Mouse (Mus musculus) intestine, embryonic 14.5 days (tissue): Measurements from ENCODE around the gene Axin1. TPM values are rescaled to one million over a fixed set of nuclear protein-coding genes. Genes with fewer than 3 reads are reported as not detected.

Source experiments
- ATAC-seq: fragments of 200-750 bp; cut with Nextera tagmentation; replicated peaks from 2 replicates; pipeline ENCODE4 v1.8.0; 2017; ENCODE audit warnings: low read depth, moderate number of reproducible peaks, moderate TSS enrichment, moderate library complexity; ENCODE audit not compliant: low FRiP score, low TSS enrichment
- DNase-seq: peaks from one replicate; pipeline ENCODE4 v3.0.0-alpha.2; 2018; ENCODE audit warnings: low spot score
- H3K27ac ChIP-seq: fragments of 300-500 bp; sonication (generic); 2 replicates; pipeline ENCODE4 v1.5.1; 2014; ENCODE audit warnings: low read depth, mild to moderate bottlenecking, control low read depth
- H3K27me3 ChIP-seq: fragments of 300-500 bp; sonication (generic); replicated peaks from 2 replicates; pipeline ENCODE4 v1.6.1; 2014; ENCODE audit warnings: low read length, control low read depth; ENCODE audit not compliant: control insufficient read depth, insufficient read depth
- H3K36me3 ChIP-seq: fragments of 300-500 bp; sonication (generic); 2 replicates; pipeline ENCODE4 v1.6.1; 2014; ENCODE audit warnings: low read length, control low read depth; ENCODE audit not compliant: control insufficient read depth, insufficient read depth
- H3K4me1 ChIP-seq: fragments of 300-500 bp; sonication (generic); replicated peaks from 2 replicates; pipeline ENCODE4 v1.6.1; 2014; ENCODE audit warnings: low read length, control low read depth, mixed read lengths; ENCODE audit not compliant: control insufficient read depth, insufficient read depth
- H3K4me2 ChIP-seq: fragments of 300-500 bp; sonication (generic); 2 replicates; pipeline ENCODE4 v1.6.1; 2014; ENCODE audit warnings: low read length
- H3K4me3 ChIP-seq: fragments of 300-500 bp; sonication (generic); 2 replicates; pipeline ENCODE4 v1.5.1; 2014; ENCODE audit warnings: low read depth, low read length, control low read depth, mixed read lengths
- H3K9ac ChIP-seq: fragments of 300-500 bp; sonication (generic); 2 replicates; pipeline ENCODE4 v1.6.1; 2014; ENCODE audit warnings: mild to moderate bottlenecking, low read length
- H3K9me3 ChIP-seq: fragments of 300-500 bp; sonication (generic); 2 replicates; pipeline ENCODE4 v1.6.1; 2016; ENCODE audit warnings: low read length, control low read depth; ENCODE audit not compliant: control insufficient read depth
- WGBS: fragments of 180-500 bp; shearing (Covaris S2); extraction: QIAGEN DNeasy Blood & Tissue Kit; methylation state at CpG from one replicate; pipeline ENCODE4 v1.1.7; 2014; 5-methylcytosine and 5-hydroxymethylcytosine counted together
- polyA plus RNA-seq: library from polyadenylated mRNA; unstranded; fragments of >200 nt; fragmentation: Nextera tagmentation; extraction: Ambion mirVana; gene quantifications from 2 replicates; pipeline ENCODE4 v1.2.1, GENCODE M21; 2014

Axin1 gene
- polyA plus RNA-seq, 1 experiment from 2014 or later, result 11.5 TPM

DNA sequence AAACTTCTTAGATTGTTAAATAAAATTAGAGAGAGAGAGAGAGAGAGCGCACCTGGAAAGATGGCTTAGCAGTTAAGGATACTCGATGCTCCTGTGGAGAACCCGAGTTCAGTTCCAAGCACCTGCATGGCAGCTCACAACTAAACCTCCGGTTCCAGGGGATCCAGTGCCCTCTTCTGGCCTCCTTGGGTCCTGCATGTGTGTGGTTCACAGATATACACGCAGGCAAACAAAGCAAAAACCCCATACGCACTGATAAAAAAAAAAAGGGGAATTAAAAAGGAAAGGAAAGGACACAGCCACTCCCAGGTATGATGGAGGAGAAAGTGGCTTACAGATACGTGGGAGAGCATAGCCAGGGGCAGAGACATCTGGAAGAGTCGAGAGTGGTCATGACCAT lies 94.4 kb downstream of the Axin1 start:
- no peak overlapping the region for H3K9ac ChIP-seq
- no peak for ATAC-seq
- no peaks in the 10 kb centered on the region for H3K9me3 ChIP-seq
- H3K4me1 ChIP-seq, result 0 out of 2 replicates have a peak, but pooled peaks cover 6% of the 10 kb centered on the region
- H3K4me2 ChIP-seq, result no peak overlapping the region
- no peaks in the 10 kb centered on the region for H3K27me3 ChIP-seq
- WGBS, result 79% methylated on average over 8 of the region's 8 CpGs
- H3K27ac ChIP-seq, result no peak overlapping the region
- no peaks in the 10 kb centered on the region for H3K36me3 ChIP-seq
- DNase-seq, result no peak
- no peak overlapping the region for H3K4me3 ChIP-seq

DNA sequence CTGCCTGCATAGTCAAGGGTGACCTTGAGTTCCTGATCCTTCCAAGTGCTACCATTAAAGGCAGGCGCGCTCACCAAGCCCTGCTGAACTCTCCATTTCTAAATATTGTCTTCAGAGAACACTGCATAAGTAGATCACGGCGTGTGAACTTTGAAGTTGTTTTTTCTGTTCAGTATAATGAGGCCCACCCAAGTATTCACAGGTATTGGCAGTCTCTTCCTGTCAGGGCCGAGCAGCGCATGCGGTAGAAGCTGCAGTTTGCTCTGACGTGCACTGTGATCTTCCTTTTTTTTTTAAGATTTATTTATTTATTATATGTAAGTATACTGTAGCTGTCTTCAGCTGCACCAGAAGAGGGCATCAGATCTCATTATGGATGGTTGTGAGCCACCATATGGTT lies 95.9 kb downstream of the Axin1 start:
- Histone ChIP-seq H3K9me3 (no peaks in the 10 kb centered on the region), H3K36me3 (no peaks in the 10 kb centered on the region), H3K27ac (no peak overlapping the region), H3K4me3 (no peak overlapping the region), H3K27me3 (no peaks in the 10 kb centered on the region), H3K9ac (no peak overlapping the region), H3K4me1 (peaks cover 6% of the 10 kb centered on the region; the same call in 1 of the 2 replicates), H3K4me2 (no peak overlapping the region)
- DNase-seq (no peak), ATAC-seq (no peak)
- WGBS, result 81% methylated on average over 8 of the region's 8 CpGs

DNA sequence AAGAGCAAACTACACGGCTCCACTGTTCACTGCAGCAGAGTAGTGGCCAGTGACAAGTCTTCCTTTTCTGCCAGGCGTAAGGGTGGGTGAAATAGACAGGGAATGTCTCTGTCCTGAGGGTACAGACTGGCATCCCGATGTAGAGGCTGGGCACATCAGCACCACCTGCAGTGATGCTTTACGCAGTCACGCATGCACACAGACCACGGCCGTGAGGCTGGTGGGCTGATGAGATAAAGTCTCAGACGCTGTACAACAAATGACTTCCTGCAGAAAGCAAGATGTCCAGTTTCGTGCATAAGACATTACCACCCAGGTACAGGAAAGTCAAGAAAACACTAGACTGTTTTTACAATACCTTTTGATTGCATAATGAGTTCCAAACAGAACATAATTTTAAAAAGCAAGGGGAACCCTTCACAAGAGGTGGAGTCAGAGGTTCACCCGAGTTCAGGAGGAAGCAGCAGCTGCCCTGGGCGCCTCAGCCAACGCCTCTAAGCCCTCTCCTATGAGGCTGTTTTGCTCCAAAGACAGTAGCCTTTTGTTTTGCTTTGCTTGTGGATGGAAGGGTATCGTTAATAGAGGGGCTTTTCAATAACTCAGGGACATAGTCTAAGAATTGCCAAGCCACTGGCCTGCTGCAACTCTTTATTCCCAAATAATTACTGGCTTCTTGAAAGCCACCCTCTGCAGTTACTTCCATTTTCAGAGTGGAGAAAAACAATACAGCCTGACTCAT lies 96.8 kb downstream of the Axin1 start:
- H3K36me3 ChIP-seq, result no peaks in the 10 kb centered on the region
- no peak overlapping the region for H3K4me3 ChIP-seq
- peaks cover 6% of the 10 kb centered on the region; the same call in 1 of the 2 replicates for H3K4me1 ChIP-seq
- peak overlapping the region; percentile 55 for H3K27ac ChIP-seq
- H3K27me3 ChIP-seq, result no peaks in the 10 kb centered on the region
- H3K9me3 ChIP-seq, result no peaks in the 10 kb centered on the region
- no peak overlapping the region for H3K9ac ChIP-seq
- DNase-seq (no peak), ATAC-seq (no peak)
- peak overlapping the region; percentile 6; the same call in 1 of the 2 replicates for H3K4me2 ChIP-seq
- 57% methylated on average over 13 of the region's 13 CpGs for WGBS

DNA sequence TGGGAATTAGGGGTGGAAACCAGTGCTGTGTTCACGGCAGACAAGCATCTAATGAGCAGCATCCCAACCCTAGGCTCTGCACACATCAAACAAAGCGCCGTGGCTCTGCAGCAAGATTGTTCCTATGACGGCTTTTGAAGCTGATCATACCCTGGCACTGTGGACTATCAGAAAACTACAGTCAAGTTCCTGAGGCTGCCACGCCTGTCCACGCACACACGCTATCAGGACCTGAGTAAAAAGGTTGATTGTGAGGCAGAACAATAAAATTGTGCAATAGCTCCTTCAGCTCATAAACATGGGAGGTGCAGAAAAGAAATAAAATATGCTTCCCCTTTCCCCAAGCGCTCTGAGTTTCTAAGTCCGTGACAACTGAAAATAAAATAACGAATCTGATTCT lies 99.2 kb downstream of the Axin1 start:
- Histone ChIP-seq H3K9ac (no peak overlapping the region), H3K36me3 (no peaks in the 10 kb centered on the region), H3K4me1 (peaks cover 9% of the 10 kb centered on the region; the same call in 1 of the 2 replicates), H3K27ac (peak overlapping the region; percentile 16; the same call in 1 of the 2 replicates), H3K27me3 (no peaks in the 10 kb centered on the region), H3K9me3 (no peaks in the 10 kb centered on the region), H3K4me2 (no peak overlapping the region), H3K4me3 (no peak overlapping the region)
- WGBS, result 69% methylated on average over 10 of the region's 10 CpGs
- DNase-seq (no peak), ATAC-seq (peak; percentile 67)

DNA sequence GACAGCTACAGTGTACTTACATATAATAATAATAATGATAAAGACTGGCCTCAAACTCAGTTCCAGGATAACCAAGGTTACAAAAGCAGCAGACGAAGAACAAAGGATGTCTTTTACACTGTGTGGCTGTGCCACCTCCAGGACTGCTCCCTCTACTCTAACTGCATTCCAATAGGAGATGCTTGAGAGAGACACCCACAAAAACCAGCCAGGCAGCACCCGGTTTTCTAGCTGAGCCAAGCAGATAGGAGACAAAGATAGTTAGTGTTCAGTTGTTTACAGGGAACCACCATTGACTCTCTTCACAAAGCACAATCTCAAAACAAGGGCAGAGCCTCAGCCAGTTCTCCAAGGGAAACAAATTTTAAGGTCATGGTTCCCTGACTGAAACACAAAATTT lies 101.1 kb downstream of the Axin1 start:
- H3K4me3 ChIP-seq, result no peak overlapping the region
- H3K9ac ChIP-seq, result no peak overlapping the region
- H3K4me2 ChIP-seq, result no peak overlapping the region
- H3K27ac ChIP-seq, result no peak overlapping the region
- H3K36me3 ChIP-seq, result no peaks in the 10 kb centered on the region
- H3K4me1 ChIP-seq, result peaks cover 14% of the 10 kb centered on the region; the same call in 1 of the 2 replicates
- H3K27me3 ChIP-seq, result no peaks in the 10 kb centered on the region
- 66% methylated on average over 2 of the region's 2 CpGs for WGBS
- ATAC-seq (no peak), DNase-seq (no peak)
- H3K9me3 ChIP-seq, result no peaks in the 10 kb centered on the region

DNA sequence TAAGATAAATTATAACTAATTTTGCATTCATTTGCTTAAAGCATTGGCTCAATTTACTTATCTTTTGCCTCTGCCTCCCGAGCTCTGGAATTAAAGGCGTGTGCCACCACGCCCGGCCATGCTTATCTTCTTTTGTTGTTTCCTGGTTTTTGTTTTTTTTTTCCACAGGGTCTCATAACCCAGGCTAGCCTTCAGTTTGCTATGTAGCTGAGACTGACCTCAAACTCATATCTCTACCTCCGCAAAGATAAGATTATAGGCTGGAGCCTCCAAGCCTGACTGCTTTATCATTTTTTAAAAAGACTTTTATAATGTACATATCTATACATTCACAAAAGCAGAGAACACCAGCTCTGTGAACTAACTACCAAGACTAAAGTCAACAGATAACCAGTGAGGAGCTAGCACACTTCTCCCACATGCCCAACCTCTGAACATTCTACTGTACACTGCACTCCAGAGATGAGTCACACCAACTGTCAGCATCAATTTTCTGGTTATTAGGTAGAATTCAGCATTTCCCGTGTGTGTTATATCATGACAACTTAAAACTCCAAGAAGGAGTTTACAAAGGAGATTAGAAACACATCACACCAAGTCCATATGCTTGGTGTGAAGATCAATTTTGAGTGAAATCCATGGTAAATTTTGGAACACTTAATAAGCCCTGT lies 101.8 kb downstream of the Axin1 start:
- Histone ChIP-seq H3K36me3 (no peaks in the 10 kb centered on the region), H3K4me2 (no peak overlapping the region), H3K9ac (no peak overlapping the region), H3K27ac (no peak overlapping the region), H3K4me3 (no peak overlapping the region), H3K27me3 (no peaks in the 10 kb centered on the region), H3K9me3 (no peaks in the 10 kb centered on the region), H3K4me1 (peaks cover 14% of the 10 kb centered on the region; the same call in 1 of the 2 replicates)
- 70% methylated on average over 6 of the region's 6 CpGs for WGBS
- DNase-seq, result no peak
- ATAC-seq, result no peak

DNA sequence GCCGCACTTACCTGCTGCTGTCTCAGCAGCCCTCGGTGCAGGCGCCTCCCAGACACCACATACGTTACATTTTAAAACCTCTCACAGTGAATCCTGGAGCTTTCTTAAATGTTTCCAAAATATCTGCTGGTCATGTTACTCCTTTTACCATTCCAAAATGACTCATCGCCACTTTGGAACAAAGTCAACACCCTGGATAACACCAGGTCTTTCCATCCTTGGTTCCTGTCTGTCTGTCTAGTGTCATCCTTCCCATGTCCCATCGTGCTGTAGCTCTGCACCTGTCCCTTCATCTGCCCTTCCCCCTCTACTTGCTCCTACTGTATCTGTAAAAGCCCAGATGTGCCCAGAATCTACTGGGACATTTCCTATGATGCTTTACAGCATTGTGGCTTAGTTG lies 102.5 kb downstream of the Axin1 start:
- WGBS, result 69% methylated on average over 6 of the region's 6 CpGs
- Histone ChIP-seq H3K27me3 (no peaks in the 10 kb centered on the region), H3K4me2 (no peak overlapping the region), H3K9ac (no peak overlapping the region), H3K36me3 (no peaks in the 10 kb centered on the region), H3K4me3 (no peak overlapping the region), H3K9me3 (no peaks in the 10 kb centered on the region), H3K27ac (no peak overlapping the region), H3K4me1 (peaks cover 14% of the 10 kb centered on the region; the same call in 1 of the 2 replicates)
- ATAC-seq (no peak), DNase-seq (no peak)

DNA sequence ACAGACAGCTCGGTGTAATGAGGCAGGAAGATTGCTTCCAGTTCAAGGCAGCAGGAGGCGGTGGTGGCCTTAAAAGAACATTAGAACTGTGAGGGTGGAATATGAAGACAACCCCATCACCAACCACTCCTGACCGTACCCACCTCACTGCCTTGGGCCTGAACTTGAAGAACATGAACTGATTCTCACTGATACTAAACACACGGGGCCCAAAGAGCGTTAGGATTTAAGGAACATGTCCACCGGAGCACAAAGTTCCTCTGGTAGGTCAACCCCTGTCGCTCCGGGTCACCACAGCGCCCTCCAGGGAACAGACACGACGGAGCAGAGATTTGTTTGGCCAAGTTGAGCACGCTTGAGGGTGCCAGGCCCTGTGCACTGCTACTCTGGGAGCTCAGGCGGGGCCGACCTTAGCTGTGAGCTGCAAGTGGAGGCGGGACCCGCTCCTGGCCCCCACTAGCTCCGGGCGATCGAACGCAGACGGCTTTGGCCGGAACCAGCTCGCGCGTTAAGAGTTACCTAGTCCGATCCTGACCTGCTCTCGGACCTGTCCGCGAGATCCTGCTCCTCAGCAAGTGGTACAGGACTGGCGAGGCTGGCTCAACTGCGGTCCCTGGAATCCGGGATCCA lies 105.1 kb downstream of the Axin1 start:
- peaks cover 8% of the 10 kb centered on the region; the same call in 1 of the 2 replicates for H3K4me1 ChIP-seq
- H3K4me2 ChIP-seq, result peak overlapping the region; percentile 72
- H3K27ac ChIP-seq, result peak overlapping the region; percentile 66
- no peaks in the 10 kb centered on the region for H3K27me3 ChIP-seq
- 1% methylated on average over 32 of the region's 32 CpGs for WGBS
- no peaks in the 10 kb centered on the region for H3K36me3 ChIP-seq
- H3K9ac ChIP-seq, result peak overlapping the region; percentile 60
- peak; percentile 84 for ATAC-seq
- H3K9me3 ChIP-seq, result no peaks in the 10 kb centered on the region
- DNase-seq, result no peak
- H3K4me3 ChIP-seq, result peak overlapping the region; percentile 66
